Comparison of ENCODE assay signal across 8 mouse cellular contexts in the genomic region with DNA sequence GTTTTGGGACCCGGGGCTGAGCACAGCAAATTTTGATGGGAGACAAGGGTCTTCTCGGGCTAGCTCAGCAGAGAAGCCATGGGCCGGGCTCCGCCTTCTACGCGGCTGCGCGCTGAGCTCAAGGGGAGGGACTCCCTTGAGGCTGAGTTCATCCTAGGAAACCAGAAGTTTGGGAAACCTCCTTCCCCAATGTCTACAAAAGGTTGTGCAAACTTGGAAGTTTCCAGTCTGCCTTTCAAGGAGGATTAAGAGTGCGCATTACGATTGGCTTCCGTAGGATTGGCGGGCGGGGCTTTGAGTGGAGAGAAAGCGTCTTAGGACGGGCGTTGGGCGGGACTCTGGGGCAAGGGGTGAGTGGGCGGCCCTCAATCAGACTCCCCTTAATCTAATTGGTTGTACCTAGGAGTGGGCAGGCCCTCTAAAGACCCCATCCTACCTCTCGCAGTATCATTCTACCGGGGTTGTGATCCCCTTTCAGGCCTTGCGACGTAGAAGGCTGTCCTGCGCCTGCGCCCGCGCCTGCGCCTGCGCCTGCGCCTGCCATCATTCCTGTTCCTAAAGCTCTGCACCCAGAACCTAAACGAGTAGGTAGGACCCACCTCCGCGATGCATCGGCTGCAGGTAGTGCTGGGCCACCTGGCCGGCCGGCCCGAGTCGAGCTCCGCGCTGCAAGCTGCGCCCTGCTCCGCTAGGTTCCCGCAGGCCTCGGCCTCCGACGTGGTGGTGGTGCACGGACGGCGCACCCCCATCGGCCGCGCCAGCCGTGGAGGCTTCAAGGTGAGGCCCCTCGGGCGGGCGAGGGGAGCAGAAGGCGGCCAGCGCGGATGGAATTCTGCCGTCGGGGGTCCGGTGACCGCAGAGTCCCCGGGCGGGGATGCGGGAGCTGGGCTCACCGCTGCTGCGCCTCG. TPM values are rescaled to one million over a fixed set of nuclear protein-coding genes. Genes with fewer than 3 reads are reported as not detected.
DNase-seq lines count a peak whose midpoint lies in the region; ATAC-seq lines count a peak whose summit lies in the region.

A gene (minus strand): TSS at position 503 of the 908 bp plus-strand sequence.

- H3K9ac ChIP-seq in hindbrain, embryonic 15.5 days, result peak within 1 kb of the TSS; percentile 94

- H3K27ac ChIP-seq in hindbrain, embryonic 15.5 days (replicated peaks), result peak within 1 kb of the TSS; percentile 92

- WGBS in hindbrain, embryonic 15.5 days, result under 1% methylated on average over 52 of the region's 68 CpGs

- H3K4me3 ChIP-seq in hindbrain, embryonic 15.5 days, result peak within 1 kb of the TSS; percentile 93

- peaks cover 33% of the 10 kb centered on the region for H3K4me1 ChIP-seq in hindbrain, embryonic 15.5 days (replicated peaks)

- H3K27me3 ChIP-seq in hindbrain, embryonic 15.5 days, result 0 out of 2 replicates have a peak, but pooled peaks cover 4% of the 10 kb centered on the region

- H3K36me3 ChIP-seq in hindbrain, embryonic 15.5 days, result peaks cover 24% of the 10 kb centered on the region

- DNase-seq in T-cell, adult 2 months (ENCODE audit: low spot score), result peak; percentile 94
- peak; percentile 87 to 89 for DNase-seq in cerebellum, postnatal 36 days
- DNase-seq in frontal cortex, postnatal 36 days (ENCODE audit: low spot score in 2 of 2), result peak; percentile 95 to 97
- DNase-seq in left cerebral cortex, adult 11 months (ENCODE audit: low spot score), result peak; percentile 97
- peak; percentile 96 to 99 for DNase-seq in lung, postnatal 4 days
- peak; percentile 85 for DNase-seq in retina, postnatal 7 days (ENCODE audit: low read depth, low spot score)
- peak; percentile 80 for DNase-seq in urinary bladder, adult 2 months (ENCODE audit: low spot score)

- H3K9me3 ChIP-seq in hindbrain, embryonic 15.5 days, result no peaks in the 10 kb centered on the region

- peak; percentile 97 for ATAC-seq in hindbrain, embryonic 15.5 days (ENCODE audit: low FRiP score, low read depth)

- H3K4me2 ChIP-seq in hindbrain, embryonic 15.5 days, result peak within 1 kb of the TSS; percentile 83

RNA-seq across cellular contexts. Expression of the gene that starts here (rescaled TPM):
- polyA plus RNA-seq in hindbrain, embryonic 15.5 days (2015; fragmentation: Nextera tagmentation; extraction: Ambion mirVana), result 6.6 and 6.8 TPM in 2 replicates
- 19.4 and 22.4 TPM in 2 replicates for polyA plus RNA-seq in urinary bladder, adult 2 months (2012; rRNA removed)

Comparison
In these comparisons a context has a peak if more than half of its experiments do, and no peak if none do; other contexts are left out.
1. Peak in every context shown above with its lines: DNase-seq, ATAC-seq, H3K4me3 ChIP-seq and H3K27ac ChIP-seq.